Mouse (Mus musculus): Measurements from ENCODE around the gene Zfp710. TPM values are rescaled to one million over a fixed set of nuclear protein-coding genes. Genes with fewer than 3 reads are reported as not detected.

Zfp710 gene
- polyA plus RNA-seq, 1 experiment = 28.1 TPM

DNA sequence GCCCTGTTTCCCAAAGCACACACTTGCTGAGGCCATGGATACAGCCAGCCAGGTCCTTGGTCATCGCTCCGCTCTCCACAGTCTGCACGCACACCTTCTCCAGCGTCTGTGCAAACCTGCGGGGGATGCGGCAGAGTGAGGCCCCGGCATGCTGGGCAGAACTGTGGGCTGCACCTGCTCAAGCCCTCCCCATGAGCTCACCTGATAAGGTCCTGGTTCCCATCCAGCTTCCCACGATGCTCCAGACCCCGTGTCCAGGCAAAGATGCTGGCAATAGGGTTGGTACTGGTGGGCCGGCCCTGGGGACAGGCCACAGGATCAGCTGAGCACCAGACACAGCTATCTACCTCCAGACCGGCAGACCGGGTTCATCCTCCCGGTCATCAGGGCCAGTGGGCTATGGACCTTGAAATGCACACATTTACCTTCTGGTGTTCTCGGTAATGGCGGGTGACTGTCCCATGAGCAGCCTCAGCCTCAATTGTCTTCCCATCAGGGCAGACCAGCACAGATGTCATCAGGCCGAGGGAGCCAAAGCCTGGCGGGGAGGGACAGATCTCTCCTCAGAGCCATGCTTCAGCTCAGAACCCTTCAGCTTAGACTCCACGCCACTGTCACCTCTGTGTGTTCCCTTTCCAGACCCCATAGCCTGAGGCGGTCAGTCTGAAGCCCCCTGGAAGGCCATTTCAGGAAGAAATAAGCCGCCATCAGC is 71.1 kb downstream of the Zfp710 start:
- 90% methylated on average over 20 of the region's 20 CpGs for WGBS

GRCm38 (mm10) chr7:80098389-80098976 is 73.9 kb downstream of the Zfp710 start:
- WGBS = 86% methylated on average over 13 of the region's 13 CpGs
- H3K4me3 ChIP-seq (replicated peaks; ENCODE audit: control insufficient read depth, low read depth, low read length) = no peak overlapping the region
- TF ChIP-seq CTCF (IDR thresholded peaks at IDR 0.05; ENCODE audit: control insufficient read depth, insufficient read depth, low read length) (no peak), POLR2A (IDR thresholded peaks at IDR 0.05; ENCODE audit: borderline replicate concordance, control insufficient read depth, low read depth, low read length) (no peak)
- no peaks in the 10 kb centered on the region; the same call in 1 of the 2 replicates for H3K4me1 ChIP-seq (ENCODE audit: control insufficient read depth, insufficient read depth, low read length)
- H3K27ac ChIP-seq (ENCODE audit: control insufficient read depth, insufficient read depth, low read depth, low read length, poor library complexity) = no peak overlapping the region

More for the DNA sequence above, 71.1 kb downstream of the Zfp710 start:
- TF ChIP-seq CTCF (IDR thresholded peaks at IDR 0.05; ENCODE audit: control insufficient read depth, insufficient read depth, low read length) (no peak), POLR2A (IDR thresholded peaks at IDR 0.05; ENCODE audit: borderline replicate concordance, control insufficient read depth, low read depth, low read length) (no peak)
- Histone ChIP-seq H3K4me1 (ENCODE audit: control insufficient read depth, insufficient read depth, low read length) (peaks cover 1% of the 10 kb centered on the region), H3K27ac (ENCODE audit: control insufficient read depth, insufficient read depth, low read depth, low read length, poor library complexity) (no peak overlapping the region), H3K4me3 (replicated peaks; ENCODE audit: control insufficient read depth, low read depth, low read length) (no peak overlapping the region)

- no peak for TF ChIP-seq CTCF (IDR thresholded peaks at IDR 0.05; ENCODE audit: control insufficient read depth, insufficient read depth, low read length)
- no peak for TF ChIP-seq POLR2A (IDR thresholded peaks at IDR 0.05; ENCODE audit: borderline replicate concordance, control insufficient read depth, low read depth, low read length)
- WGBS = 82% methylated on average over 3 of the region's 3 CpGs
- no peak overlapping the region for H3K4me3 ChIP-seq (replicated peaks; ENCODE audit: control insufficient read depth, low read depth, low read length)
Observed at GRCm38 (mm10) chr7:80103335-80103734, 78.7 kb downstream of the Zfp710 start.

GRCm38 (mm10) chr7:80105637-80106390 is 81.2 kb downstream of the Zfp710 start:
- H3K27ac ChIP-seq (ENCODE audit: control insufficient read depth, insufficient read depth, low read depth, low read length, poor library complexity) = no peak overlapping the region
- 88% methylated on average over 4 of the region's 4 CpGs for WGBS
- no peak overlapping the region for H3K4me3 ChIP-seq (replicated peaks; ENCODE audit: control insufficient read depth, low read depth, low read length)
- no peak for TF ChIP-seq POLR2A (IDR thresholded peaks at IDR 0.05; ENCODE audit: borderline replicate concordance, control insufficient read depth, low read depth, low read length)
- TF ChIP-seq CTCF (IDR thresholded peaks at IDR 0.05; ENCODE audit: control insufficient read depth, insufficient read depth, low read length) = no peak
- no peaks in the 10 kb centered on the region; the same call in 1 of the 2 replicates for H3K4me1 ChIP-seq (ENCODE audit: control insufficient read depth, insufficient read depth, low read length)

More at GRCm38 (mm10) chr7:80103335-80103734, 78.7 kb downstream of the Zfp710 start:
- Histone ChIP-seq H3K27ac (ENCODE audit: control insufficient read depth, insufficient read depth, low read depth, low read length, poor library complexity) (no peak overlapping the region), H3K4me1 (ENCODE audit: control insufficient read depth, insufficient read depth, low read length) (no peaks in the 10 kb centered on the region; the same call in 1 of the 2 replicates)

- H3K4me3 ChIP-seq (replicated peaks; ENCODE audit: control insufficient read depth, low read depth, low read length) = no peak overlapping the region
- H3K4me1 ChIP-seq (ENCODE audit: control insufficient read depth, insufficient read depth, low read length) = no peaks in the 10 kb centered on the region; the same call in 1 of the 2 replicates
- TF ChIP-seq POLR2A (IDR thresholded peaks at IDR 0.05; ENCODE audit: borderline replicate concordance, control insufficient read depth, low read depth, low read length) = no peak
- no peak for TF ChIP-seq CTCF (IDR thresholded peaks at IDR 0.05; ENCODE audit: control insufficient read depth, insufficient read depth, low read length)
- WGBS = 88% methylated on average over 1 of the region's 1 CpGs
- no peak overlapping the region for H3K27ac ChIP-seq (ENCODE audit: control insufficient read depth, insufficient read depth, low read depth, low read length, poor library complexity)
Observed at GRCm38 (mm10) chr7:80106441-80106840, 81.8 kb downstream of the Zfp710 start.

- WGBS = 70% methylated on average over 9 of the region's 9 CpGs
- no peak for TF ChIP-seq POLR2A (IDR thresholded peaks at IDR 0.05; ENCODE audit: borderline replicate concordance, control insufficient read depth, low read depth, low read length)
- TF ChIP-seq CTCF (IDR thresholded peaks at IDR 0.05; ENCODE audit: control insufficient read depth, insufficient read depth, low read length) = no peak
- H3K4me3 ChIP-seq (replicated peaks; ENCODE audit: control insufficient read depth, low read depth, low read length) = no peak overlapping the region
- no peak overlapping the region for H3K27ac ChIP-seq (ENCODE audit: control insufficient read depth, insufficient read depth, low read depth, low read length, poor library complexity)
- H3K4me1 ChIP-seq (ENCODE audit: control insufficient read depth, insufficient read depth, low read length) = peaks cover 2% of the 10 kb centered on the region; the same call in 1 of the 2 replicates
Observed at GRCm38 (mm10) chr7:80111066-80112045, 86.7 kb downstream of the Zfp710 start.

- no peak overlapping the region for H3K27ac ChIP-seq (ENCODE audit: control insufficient read depth, insufficient read depth, low read depth, low read length, poor library complexity)
- WGBS = 9% methylated on average over 10 of the region's 10 CpGs
- peaks cover 2% of the 10 kb centered on the region; the same call in 1 of the 2 replicates for H3K4me1 ChIP-seq (ENCODE audit: control insufficient read depth, insufficient read depth, low read length)
- TF ChIP-seq CTCF (IDR thresholded peaks at IDR 0.05; ENCODE audit: control insufficient read depth, insufficient read depth, low read length) (no peak), POLR2A (IDR thresholded peaks at IDR 0.05; ENCODE audit: borderline replicate concordance, control insufficient read depth, low read depth, low read length) (no peak)
- peak overlapping the region; percentile 81 for H3K4me3 ChIP-seq (replicated peaks; ENCODE audit: control insufficient read depth, low read depth, low read length)
Observed at GRCm38 (mm10) chr7:80113989-80114388, 89.4 kb downstream of the Zfp710 start.

All from bone marrow, adult 2 months (tissue).